Mouse (Mus musculus): ENCODE results near the gene Fstl4. TPM values are rescaled to one million over a fixed set of nuclear protein-coding genes. Genes with fewer than 3 reads are reported as not detected.

Gene Fstl4
- total RNA-seq, 2 experiments from 2014 or later: 0.74 to 0.80 TPM

DNA sequence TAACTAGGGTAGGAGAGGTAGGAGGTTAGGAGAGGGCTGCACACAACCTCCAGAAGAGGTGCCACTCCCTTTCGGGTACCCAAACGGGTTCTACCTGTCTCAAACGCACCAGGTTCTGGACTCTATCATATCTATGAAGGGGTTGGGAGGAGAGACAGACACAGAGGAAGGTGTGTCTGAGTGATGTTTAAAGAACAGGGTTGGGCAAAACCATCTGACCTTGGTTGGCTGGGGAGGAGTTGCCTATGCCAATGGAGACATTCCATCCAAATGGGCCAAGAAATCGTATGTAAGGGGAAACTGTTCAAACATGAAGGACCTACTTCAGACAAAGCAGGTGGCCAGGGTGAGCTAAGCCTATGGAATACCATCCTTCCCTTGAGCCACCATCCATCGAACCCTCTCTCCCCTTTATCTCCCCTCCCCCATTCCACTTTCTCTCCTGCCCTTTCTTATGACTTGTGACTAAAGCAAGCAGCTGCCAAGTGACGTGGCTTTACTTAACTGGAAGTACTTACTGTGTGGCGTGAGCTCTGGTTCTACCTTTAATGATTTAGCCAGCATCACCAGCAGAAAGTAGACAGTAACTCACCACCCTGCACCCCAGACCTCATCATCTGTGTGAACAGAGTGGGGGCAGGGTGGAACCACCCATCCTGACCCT is 252.1 kb downstream of the Fstl4 start:
- DNase-seq (ENCODE audit: low spot score in 2 of 2): no peak

DNA sequence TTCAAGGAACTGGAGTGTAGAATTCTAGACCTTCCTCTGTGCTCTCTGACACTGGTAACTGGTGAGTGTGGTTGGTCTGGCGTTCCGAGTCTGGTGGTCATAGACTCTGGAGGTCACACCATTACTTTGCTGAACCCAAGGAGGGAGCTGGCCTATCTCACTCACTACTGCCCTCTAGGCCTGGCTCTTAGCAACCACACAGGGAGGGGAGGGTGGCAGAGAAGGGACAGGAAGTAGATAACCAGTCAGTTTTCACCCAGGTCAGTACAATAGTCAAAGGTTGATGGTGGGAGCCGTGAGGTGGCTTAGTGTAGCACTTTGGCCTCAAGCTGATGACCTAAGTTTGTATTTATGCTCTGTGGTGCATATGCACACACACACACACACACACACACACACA is 255.1 kb downstream of the Fstl4 start:
- no peak for DNase-seq (ENCODE audit: low spot score in 2 of 2)

DNA sequence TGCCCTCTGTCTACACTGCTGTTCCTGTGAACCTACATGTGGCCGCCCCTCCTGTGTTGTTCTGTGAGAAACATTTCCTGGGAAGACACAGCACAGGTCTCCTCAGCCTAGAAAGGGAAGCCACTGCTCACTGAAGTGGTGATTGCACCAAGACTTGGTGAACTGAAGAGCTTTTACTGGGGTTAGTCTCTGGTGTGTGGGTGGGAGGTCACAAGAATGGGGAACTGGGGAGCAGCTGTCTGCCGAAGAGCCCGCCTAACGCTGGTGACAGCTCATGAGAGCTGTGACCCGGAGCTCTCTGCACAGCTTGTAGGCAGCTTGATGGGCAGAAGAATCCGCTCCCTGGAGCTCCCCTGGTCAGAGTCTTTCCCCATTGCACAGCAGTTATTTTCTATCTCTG is 260.0 kb downstream of the Fstl4 start:
- no peak for DNase-seq (ENCODE audit: low spot score in 2 of 2)

DNA sequence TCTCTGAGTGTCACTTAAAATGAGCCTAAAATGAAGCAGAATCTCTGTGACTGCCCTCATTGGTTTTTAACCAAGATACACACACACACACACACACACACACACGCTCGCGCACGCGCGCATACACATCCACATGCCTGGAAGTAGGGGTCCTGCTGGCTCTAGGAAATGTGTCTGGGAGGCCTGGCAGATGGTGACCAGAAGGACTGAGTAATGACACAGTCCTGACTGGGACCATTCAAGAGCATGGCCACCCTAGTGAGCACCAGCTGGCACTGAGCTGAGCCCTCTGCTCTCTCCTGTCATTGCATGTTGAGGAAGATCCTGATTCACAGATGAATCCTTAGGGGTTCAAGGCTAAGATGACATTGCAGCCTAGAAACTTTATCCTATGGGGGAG is 261.3 kb downstream of the Fstl4 start:
- DNase-seq (ENCODE audit: low spot score in 2 of 2): no peak

DNA sequence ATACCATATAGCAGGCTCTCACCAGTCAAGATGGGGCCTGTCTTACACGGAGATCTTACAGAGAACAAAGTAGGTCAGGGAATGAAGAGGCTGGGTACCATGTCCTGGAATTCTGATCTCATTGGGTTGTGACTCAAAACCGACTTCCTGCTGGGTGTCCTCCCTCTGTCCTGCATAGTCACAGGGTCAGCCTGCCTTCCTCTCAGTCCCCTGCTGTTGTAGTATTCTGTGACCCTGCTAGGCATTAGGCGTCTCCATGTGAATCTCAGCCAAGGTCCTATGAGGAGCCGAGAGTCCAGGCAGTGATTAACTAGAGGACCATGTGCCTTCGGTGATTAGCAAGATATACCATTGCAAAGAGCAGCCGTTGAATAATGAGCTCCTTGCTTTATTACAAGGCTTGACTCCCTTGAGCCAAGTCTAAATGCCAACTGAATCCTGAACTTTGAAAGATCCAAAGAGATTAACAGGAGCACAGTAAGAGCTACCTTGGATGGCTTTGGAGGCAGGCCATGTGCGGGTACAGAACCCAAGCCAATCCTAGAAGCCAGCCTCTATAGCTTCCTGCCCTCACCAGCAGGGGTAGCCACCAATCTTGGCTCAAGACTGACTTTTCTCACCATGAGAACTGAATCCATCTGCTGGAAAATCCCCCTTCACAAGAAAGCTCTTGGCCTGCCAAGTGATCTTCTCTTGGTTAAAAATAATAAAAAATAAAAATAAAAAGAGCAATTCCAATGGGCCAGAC is 264.2 kb downstream of the Fstl4 start:
- DNase-seq (ENCODE audit: low spot score in 2 of 2): no peak

DNA sequence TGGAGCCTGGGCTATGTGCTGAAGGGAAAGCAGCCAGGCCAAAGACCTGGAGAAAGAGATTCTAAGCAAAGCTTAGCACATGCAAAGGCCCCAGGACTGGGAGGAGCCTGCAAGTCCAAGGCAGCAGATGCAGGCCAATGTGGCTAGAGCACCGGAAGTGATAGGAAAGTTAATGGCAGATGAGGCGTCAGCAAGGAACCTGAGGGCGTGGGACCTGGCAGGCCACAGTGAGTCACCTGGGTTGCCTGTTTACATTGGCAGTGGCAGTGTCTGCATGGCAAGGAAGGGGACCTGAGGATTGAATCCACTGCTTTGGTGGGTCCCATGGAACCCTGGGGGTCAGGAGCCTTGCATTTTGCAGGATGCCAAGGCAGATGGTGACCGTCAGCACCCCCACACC is 267.3 kb downstream of the Fstl4 start:
- DNase-seq (ENCODE audit: low spot score in 2 of 2): no peak

DNA sequence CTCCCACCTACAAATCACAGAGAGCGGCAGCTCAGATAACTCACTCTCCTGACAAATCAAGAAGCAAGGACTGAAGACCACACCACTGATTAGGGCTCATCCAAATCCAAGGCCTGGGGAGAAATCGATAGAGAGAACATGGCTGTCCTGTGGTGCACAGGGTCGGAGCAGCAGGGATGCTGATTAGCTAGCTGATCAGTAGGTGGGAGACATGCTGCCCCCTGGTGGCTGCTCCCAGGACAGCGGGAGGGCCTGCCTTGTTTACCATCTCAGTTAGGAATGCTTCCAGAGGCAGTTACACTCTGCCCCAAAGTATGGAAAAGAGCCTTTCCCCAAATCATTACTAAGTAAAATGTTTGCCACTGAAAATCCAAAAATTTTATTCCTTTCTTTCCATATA is 267.9 kb downstream of the Fstl4 start:
- peak; percentile 81 to 87 for DNase-seq (ENCODE audit: low spot score in 2 of 2)

DNA sequence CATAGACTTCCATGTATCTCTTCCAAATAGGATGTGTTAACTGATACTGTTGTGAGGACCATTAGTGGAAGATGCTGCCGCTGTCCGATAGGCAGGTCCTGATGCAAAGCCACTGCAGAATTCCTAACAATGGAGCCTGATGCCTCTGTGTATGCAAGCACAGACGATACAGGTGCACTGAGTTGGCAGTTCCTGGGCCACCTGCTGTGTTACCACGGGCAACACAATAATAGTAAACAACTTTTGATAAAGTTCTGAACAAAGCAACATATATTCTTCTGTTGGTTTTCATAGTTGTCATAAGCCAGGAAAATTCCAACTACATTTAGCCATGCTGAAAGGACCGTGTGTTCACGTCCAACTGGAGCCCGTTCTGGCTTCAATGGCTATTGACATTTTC is 271.0 kb downstream of the Fstl4 start:
- no peak for DNase-seq (ENCODE audit: low spot score in 2 of 2)

DNA sequence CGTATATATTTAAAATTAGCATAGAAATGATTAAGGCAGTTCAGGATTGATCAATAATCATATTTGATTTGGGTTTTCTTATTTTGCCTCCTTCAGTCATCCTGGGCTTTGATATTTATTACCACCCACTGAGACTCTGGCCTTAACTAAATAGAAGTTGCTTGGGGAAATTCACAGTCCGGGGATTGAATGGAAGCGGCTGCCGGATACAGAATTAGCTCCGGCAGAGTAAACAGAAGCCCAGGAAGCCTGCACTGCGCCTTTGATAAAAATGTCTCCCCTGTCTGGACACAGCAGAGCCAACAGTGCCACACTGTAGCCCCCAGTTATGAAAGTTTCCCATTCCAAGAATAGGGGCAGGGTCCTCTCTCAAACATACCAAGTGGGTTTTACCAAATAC is 282.4 kb downstream of the Fstl4 start:
- no peak for DNase-seq (ENCODE audit: low spot score in 2 of 2)

DNA sequence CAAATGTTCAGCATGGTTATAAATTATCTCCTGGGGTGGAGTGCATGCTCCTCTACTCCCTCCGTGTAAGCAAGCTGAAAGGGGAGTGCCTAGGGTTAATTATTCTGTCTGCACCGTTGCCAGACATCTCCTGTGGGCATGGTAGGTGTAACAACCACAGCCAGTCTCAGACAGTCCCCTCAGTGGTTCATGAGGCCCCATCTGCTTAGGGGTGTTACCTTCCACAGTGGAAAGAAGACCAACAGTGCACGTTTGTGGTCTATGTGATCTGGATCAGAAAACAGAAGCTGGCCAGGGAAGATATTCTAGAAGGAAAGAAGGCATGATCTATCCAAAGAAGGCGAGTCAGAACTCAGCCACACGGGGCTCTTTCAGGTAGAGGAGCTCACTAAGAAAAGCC is 289.7 kb downstream of the Fstl4 start:
- no peak for DNase-seq (ENCODE audit: low spot score in 2 of 2)

DNA sequence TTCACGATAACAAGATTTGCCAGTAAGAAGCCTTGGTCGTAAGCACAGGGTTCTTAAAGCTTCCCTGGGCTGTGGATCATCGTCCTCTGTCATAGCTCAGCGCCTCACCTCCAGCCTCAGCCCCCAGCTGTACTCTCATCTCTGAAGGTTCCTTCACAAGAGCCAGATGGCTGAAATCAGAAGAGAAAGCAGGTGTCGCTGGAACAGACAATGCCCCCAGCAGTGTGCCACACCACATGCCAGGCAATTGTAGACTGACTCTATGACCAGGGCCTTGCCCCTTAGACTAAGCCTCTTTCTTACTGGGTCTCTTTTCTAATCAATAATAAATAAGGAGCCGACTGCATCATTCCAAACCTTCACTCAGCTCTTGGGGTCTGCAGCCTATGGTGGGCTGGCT is 291.5 kb downstream of the Fstl4 start:
- DNase-seq (ENCODE audit: low spot score in 2 of 2): no peak

DNA sequence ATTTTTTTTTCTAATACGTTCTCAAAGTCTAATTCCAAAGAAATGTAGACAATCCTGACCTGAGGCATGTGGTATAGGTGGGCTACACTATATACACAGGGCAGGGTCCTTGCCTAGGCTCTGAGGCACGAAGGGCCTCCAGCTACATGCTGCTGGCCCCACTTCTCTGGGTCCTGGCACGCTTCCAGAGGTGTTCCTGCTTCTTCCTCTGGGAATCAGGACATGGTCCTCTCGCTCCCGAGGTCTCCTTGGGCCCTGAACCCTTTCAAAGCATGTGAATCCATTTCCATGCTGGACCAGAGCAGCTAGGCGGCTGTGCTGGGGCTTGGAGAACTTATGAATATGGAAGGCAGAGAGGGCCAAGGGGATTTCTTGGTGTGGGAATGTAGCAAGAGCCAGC is 292.3 kb downstream of the Fstl4 start:
- no peak for DNase-seq (ENCODE audit: low spot score in 2 of 2)

DNA sequence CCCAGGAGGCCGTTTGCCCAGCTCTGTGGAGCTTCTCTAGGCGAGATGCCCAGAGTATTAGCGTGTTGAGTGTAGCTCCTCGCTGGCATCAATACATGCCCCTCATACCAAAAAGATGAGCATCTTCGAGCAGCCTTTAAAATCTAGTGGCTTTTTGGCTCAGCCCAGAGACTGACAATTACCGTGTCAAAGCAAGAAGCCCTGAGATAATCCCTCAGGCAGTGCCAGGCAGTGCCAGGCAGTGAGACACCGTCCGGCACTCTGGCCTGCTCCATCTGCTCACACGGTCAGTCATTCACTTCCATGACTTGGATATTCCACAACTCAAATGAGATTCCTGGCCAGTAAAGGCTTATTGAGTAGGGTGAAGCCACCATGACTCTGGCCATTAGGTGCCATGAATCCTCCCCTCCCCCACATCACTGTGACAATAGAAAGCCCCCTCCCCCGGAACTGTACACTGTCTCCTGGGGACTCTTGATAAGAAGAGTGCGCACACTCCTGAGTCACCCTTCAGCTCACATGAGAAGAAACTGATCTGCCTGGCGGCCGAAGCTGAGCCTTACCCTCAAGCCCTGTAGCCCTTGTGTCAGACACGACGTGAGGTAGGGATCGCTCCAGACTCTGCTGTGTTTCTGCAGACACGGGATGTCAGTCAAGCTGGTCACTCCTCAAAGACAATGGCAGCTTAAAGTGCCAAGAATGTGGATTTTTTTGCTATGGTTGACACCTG is 293.6 kb downstream of the Fstl4 start:
- no peak for DNase-seq (ENCODE audit: low spot score in 2 of 2)

DNA sequence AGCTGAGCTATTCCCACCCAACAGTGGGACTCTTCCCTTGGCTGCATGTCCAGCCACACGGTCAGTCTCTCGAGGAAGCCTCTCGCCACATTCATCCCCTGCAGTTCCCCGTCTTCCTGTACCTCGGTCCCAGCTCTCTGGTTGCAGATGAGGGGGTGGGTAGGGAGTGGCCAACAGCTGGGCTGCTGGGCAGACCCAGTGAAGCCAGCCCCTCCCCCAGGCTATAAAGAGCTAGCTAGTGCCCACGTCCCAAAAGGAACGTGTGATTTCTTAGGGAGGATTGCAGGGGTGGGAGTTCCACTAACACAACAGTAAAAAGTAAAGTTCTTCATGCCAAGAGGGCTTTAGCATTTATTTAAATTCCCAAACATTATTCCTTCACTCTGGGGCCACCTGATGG is 294.1 kb downstream of the Fstl4 start:
- no peak for DNase-seq (ENCODE audit: low spot score in 2 of 2)

DNA sequence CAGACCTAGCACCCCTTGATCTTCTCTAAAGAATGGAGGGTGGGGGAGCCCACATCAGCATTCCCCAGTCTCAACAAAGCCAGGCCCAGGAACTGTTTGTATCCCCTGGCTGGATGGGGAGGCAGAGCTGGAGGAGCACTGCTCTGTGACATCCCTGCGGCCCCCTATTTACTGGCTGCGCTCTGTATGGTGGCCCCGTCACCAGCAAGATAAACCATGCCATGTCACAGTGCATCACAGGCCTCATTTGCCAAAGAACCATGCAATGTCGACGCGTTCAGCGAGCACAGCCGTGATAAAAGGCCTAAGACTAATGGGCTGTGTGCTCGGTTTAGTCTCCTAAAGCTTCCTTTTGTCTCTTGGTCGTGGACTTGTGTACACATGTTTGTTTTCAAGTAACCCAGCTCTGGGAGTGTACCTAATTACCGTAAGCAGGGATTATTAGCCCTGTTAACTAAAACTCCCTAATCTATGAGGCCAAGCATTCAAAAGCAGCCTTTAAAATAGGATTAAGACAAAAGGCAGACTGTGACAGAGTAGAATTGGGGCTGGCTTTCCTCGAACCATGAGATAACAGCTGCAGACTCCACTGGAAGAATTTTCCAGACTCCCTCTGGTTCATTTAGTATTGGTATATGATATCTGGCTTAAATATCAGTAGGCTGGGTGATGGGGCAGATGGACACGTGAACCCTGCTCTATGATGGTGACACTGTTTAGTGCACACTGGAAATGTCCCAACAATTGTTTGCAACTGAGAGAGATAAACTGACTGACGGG is 303.5 kb downstream of the Fstl4 start:
- DNase-seq (ENCODE audit: low spot score in 2 of 2): no peak

DNA sequence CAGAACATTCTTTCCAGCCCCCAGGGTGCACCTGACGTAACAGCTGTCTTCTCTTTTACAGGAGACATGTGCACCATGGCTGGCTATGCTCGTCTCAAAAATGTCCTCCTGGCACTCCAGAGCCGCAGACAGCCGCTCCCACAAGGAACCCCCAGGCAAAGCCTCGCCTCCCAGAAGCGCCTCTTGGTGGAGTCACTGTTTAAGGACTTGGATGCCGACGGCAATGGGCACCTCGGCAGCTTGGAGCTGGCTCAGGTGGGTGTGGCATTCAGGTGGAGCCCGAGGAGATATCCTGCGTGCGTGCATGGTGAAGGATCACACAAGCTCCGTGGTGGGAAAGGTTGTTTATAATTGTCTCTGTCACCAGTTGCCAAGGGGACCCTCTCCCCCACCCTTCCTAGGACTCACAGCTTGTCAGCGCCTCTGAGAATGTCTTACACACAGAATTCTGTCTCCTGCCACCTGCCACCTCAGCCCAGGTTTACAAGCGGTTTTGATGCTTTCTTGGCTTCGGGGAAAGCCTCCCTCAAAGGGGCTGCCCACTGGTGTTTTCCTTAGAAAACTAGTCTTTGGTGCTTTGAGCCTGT is 304.1 kb downstream of the Fstl4 start:
- DNase-seq (ENCODE audit: low spot score in 2 of 2): no peak

DNA sequence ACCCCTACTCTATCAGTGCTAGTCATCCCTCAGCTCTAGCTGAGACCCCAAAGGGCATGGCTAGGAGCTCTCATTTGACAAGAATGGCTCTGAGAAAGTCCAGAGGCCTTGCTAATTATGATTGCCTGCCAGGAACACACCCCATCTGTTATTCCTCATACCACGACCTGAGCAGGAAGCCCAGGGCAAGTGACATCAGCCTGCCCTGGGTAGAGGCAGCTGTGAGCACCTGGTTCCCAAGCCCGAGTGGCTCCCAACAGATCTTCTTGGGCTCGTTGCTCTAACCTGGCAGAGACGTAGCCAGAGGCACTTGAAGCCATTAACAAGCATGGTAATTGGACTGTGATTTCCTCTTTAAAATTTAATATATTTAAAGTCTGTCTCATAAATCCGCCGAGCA is 305.3 kb downstream of the Fstl4 start:
- DNase-seq (ENCODE audit: low spot score in 2 of 2): no peak

DNA sequence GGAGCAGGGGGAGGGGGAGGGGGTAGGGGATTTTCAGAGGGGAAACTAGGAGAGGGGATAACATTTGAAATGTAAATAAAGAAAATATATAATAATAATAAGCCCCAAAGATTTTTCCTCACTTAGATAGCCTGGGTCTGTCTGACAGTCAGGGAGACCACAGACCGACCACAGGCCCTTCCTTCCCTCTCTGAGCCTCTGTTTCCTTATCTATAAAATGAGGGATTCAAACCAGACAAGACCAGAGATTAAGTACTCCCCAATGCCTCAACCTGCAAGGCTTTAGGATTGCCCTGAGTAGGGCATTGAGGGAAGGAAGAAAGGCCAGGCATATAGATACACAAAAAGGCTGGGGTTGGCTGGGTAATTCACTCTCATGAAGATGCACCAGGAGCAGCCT is 307.2 kb downstream of the Fstl4 start:
- no peak for DNase-seq (ENCODE audit: low spot score in 2 of 2)

DNA sequence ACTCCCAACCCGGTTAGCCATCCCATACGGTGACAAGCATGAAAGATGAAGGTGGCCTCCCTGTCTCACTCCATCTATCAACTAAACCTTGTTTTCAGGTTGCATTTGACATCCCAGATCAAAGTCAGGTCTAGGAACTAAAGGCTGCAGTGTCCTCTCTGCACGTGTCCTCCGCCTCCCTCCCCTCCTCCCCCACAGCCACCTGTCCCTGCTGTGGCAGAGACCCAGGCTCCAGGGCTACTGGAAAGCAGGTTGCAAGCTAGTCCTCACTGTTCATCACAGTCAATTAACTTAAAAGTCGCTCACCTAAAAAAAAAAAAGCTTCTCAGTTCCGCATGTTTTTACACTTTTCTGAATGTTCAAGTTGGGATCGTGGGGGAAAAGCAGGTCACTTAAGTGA is 313.2 kb downstream of the Fstl4 start:
- DNase-seq (ENCODE audit: low spot score in 2 of 2): no peak

DNA sequence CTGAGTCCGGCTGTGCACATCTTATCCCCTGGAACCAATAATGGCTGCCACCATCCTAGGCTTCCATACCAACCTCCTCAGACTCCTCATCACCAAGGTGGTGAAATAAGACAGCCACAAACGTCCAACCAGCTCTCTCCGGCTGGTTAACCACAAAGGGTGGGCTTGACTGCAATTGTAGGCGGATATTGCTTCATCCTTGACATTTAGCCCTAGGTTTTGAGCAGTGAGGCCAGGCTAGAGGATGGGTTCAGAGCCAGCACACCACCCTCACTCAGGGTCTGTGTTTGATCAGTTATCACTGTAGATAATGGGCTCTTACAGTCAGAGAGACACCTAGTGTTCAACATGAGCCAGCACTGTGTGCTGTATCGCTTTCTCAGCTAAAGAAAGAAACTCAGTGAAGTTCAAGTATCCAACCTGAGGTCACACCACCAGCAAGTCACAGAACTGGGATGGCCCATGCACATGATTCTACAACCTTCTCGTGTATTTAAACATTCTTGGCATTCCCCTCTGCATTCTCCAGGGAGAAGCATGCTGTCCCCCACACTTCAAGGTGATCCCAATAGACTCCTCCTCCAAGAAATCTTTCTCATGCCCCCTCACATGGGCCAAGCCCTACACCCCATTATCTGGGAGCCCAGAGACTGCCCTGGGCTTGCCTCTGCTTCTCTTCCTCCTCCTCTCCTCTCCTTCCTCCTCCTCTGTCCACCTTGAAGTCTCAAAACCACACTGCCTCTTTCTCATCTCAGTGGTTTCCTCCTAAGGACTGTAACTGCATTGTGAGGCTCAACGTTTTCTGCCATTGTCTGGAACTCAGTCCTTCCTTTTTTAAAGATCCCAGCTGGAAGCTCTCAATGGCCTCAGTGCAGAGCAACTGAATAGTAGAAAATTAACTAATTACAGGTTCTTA is 314.2 kb downstream of the Fstl4 start:
- DNase-seq (ENCODE audit: low spot score in 2 of 2): no peak
